Mouse (Mus musculus) retina, postnatal 1 day (tissue): ENCODE results near the gene Cped1.
"Not testable (repeated sequence)": the region's sequence is repeated elsewhere in the genome, so short reads cannot be mapped to it uniquely, and the experiment has no call there.

Source experiments
- DNase-seq: peaks from one replicate; pipeline ENCODE4 v3.0.0-alpha.2; 2012

The Cped1 gene

DNA sequence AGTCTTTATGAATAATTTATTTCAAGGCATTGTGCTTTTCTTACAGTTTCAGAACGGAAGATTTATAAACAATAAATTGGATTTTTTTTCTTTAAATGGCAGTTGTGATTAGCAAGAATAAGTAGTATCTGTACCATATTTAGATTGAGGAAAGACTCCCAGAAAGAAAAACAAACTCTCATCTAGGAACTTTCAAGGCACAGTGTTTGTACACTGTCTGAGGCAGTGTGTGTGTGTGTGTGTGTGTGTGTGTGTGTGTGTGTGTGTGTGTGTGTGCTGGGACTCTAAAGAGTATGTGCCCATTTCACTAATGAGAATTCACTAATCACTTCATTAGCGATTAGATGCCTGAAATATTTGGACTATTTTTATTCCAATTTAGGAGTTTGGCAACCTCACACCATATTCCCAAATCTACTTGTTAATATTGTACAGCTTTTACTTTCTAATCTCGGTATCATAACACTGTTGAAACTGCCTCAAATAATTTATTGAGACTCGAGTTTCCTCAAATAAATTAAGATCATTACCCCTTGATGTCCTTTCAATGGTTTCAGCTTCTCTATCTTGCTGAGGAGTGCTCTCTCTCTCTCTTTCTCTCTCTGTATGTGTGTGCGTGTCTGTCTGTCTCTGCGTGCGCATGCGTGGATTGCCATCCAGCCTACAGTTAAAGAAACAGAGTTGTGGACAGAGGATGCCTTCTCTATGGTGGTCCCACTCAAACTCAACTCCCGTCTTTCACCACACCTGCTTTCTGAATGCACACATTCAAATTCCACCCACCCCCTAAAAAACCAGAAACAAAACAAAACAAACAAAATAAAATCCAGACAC lies 41.3 kb downstream of the Cped1 start:
- peak; percentile 45 for DNase-seq

DNA sequence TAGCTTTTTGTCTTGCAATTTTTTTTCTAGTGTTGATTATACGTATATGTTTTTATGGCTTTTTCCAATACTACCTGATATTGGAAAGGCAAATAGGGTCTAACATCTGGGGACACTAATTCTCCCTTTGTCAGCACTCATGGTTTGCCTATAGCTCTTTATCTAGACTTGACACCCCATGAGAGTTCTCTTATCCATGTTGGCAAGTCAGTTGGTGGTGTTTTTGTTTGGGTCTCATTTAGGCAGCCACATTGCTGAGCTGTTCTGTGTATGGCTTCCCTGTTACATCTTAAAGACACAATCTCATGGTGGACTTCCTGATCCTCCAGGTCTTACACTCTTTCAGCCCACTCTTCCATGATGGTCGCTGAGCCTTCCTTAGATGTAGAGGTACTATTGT lies 42.1 kb downstream of the Cped1 start:
- DNase-seq: no peak

GRCm38 (mm10) chr6:22030381-22030780 lies 44.7 kb downstream of the Cped1 start:
- no peak for DNase-seq

DNA sequence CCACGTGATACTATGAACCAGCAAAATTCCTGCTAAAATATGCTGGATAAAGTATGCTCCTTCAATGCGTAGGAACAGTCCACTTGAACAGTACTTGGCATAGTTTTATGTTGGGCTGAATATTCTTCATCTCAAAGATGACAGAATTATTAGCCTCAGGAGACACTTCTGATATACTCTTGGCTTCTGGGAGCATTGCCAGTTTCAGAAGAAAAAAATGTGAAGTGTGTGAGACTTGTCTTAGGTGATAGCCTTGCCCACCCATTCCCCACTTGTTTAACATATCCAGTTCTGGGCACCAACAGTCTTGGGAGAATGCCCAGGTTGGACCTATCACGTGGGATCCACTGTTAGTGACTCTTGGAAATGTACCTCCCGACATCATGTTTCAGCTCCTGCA lies 47.5 kb downstream of the Cped1 start:
- DNase-seq: no peak

GRCm38 (mm10) chr6:22035408-22035807 lies 49.7 kb downstream of the Cped1 start:
- DNase-seq: no peak

DNA sequence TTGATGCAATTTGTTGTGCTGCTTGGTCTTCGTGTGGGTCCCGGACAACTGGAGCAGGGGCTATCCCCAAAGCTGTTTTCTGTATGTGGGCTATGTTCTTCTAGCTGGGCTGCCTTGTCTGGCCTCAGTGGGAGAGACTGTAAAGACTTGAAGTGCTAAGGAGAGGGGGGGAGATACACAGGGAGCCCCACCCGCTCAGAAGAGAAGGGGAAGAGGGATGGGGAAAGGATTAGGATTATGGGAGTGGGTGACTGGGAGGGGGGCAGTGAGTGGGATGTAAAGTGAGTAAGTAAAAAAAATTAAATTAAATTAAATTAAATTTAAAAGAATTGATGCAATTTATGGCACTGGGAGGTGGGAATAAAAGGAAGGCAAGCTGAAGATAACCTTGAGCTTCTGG lies 50.2 kb downstream of the Cped1 start:
- no peak for DNase-seq

DNA sequence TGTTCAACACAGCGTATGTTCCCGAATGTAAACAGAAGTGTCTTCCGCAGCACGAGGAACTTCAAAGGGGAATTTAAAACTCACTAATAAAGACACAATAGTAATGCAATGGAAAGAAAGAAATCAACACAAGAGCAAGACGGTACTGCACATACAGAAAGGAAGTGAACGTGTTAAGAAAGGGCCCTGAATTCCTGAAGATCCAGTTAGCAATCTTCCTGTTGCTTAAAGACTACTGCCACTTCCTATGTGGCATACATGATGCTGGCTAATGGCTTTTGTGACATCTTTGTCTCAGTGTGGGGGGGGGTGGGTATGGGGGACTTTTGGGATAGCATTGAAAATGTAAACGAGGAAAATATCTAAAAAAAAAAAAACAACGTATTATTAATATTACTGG lies 50.7 kb downstream of the Cped1 start:
- DNase-seq: no peak

GRCm38 (mm10) chr6:22036911-22037310 lies 51.2 kb downstream of the Cped1 start:
- no peak for DNase-seq

DNA sequence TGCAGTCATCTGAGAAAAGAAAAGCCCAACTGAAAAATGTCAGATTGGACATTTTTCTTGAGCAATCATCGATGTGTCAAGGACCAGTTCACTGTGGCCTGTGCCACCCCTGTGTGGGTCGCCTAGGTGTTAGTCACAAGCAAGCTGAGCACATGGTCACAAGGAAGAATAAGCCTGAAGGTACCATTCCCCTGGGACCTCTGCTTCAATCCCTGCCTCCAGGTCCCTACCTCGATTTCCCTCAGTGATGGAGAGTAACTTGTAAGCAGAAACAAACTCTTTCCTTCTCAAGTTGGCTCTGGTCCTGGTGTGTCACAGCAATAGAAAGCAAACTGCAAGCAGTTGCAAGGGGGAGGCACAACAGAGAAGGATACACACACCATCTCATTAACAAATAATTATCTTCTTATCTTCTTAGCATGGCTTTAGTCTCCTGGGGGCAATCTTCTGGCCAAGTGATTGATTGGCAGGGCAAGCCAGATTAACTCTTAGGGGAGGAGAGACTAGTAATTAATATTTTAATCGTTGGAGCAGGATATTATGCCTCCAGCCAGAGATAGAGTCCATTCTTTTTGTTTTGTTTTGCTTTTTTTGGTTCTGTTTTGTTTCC lies 51.8 kb downstream of the Cped1 start:
- DNase-seq: peak; percentile 69

DNA sequence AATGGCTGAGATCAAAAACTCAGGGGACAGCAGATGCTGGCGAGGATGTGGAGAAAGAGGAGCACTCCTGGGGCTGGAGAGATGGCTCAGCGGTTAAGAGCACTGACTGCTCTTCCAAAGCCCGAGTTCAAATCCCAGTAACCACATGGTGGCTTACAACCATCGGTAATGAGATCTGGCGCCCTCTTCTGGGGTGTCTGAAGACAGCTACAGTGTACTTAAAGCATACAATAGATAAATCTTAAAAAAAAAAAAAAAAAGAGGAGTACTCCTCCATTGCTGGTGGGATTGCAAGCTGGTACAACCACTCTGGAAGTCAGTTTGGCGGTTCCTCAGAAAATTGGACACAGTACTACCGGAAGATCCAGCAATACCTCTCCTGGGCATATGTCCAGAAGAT lies 54.0 kb downstream of the Cped1 start:
- DNase-seq: not testable (repeated sequence)

- DNase-seq: no peak
Observed at GRCm38 (mm10) chr6:22044880-22045605, 59.3 kb downstream of the Cped1 start.

DNA sequence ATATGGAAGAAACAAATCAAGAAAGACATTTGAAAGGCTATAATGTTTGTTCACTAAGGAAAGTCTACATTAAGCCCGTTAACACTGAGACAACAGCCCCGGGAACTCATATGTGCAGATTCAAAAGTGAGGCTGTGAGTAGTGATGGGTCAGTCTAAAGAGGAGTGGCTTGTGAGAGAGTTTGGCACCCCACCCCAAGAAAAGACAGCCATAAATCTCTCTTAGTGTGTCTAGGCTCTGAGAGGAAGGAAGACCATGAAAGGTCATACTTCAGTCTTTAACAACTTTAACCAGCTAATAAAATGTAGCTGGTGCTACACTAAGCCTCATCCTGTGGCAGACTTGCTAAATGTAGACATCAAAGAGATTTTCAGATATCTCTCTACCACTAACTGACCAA lies 61.4 kb downstream of the Cped1 start:
- no peak for DNase-seq

GRCm38 (mm10) chr6:22049093-22049492 lies 63.4 kb downstream of the Cped1 start:
- no peak for DNase-seq

GRCm38 (mm10) chr6:22051526-22051925 lies 65.8 kb downstream of the Cped1 start:
- DNase-seq: no peak

DNA sequence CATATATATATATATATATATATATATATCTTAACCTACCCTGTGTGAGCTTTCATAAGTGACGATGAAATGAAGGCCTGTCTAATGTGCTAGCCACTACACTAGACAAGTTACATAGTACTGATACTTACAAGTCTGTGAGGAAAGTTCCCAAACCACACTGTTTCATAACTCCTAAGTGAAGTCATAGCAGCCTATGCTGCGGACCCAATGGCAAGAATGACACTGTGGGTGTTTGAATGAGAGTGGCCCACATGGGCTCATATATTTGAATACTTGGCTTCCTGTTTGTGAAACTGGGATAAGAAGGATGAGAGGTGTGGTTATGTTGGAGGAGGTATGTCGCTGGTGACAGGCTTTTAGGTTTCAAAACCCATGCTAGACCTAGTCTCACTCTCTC lies 67.3 kb downstream of the Cped1 start:
- DNase-seq: no peak

DNA sequence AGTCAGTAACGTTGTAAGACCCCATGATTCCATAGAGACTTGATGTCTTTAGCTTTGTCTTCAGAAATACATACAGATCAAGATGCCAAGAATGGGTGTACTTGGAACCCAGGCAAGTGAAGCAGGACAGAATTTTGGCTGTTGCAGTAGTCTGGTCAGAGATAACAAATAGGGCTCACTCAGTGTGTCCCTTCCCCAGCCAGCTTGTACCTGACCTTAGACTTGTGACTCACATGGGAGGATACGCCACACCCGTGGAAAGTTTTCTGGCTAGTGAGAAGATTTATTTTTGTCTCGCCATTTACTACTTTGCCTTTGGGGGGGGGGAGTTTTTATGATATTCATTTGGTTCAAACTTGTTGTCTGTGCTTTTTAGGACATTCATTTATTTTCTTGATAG lies 78.6 kb downstream of the Cped1 start:
- no peak for DNase-seq

DNA sequence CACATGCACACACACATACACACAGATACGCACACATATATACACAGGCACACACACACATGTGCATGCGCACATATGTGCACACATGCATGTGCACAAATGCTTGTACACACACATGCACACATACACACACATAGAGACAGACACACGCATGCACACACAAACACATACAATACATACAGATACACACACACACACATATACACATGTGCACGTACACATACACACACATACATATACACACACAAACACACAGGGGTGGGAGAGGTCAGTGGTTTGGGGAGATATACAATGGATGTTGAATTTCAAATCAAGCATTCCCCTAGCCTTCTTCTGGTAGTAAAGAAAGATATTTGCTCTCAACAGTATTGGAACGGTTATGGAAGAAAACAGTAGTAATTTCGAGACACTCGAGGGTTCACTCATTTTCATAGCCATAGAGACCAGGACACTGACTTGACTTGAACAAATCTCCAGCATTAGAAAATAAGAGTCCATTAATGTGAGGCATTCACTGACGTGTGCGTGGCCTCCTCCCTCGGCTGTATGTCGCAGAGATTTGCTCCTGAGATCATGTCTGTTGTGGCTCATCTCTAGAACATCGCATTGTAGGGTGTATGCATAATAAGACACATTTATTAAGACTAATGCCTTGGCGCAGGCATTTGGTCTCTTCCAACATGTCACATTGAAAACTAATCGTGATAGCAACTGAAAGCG lies 85.0 kb downstream of the Cped1 start:
- no peak for DNase-seq

- DNase-seq: peak; percentile 34
Observed at GRCm38 (mm10) chr6:22071323-22071840, 85.7 kb downstream of the Cped1 start.

GRCm38 (mm10) chr6:22072737-22073136 lies 87.0 kb downstream of the Cped1 start:
- no peak for DNase-seq

- DNase-seq: no peak
Observed at GRCm38 (mm10) chr6:22074232-22075083, 88.7 kb downstream of the Cped1 start.

GRCm38 (mm10) chr6:22078686-22079264 lies 93.1 kb downstream of the Cped1 start:
- no peak for DNase-seq

DNA sequence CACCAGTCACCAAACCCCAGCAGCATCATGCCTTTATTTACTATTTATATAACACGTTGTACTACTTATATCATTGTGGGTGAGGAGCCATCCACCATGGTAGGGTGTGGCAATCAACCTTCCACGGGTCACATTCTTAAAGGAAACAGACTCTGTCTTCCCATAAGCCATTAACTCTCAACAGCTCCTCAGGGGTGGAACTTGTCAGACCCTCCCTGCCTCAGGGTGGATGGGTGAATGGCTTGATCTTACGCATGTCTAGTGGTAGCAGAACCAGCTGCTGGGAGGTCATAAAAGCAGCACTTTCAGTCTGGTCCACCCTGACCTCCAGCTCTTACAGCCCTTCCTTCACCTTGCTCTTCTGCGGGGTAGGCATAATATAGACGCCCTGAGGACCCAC lies 100.3 kb downstream of the Cped1 start:
- no peak for DNase-seq
